Mouse (Mus musculus) ZHBTc4 (cell line): Measurements from ENCODE around the gene Slc43a2.
"Not testable (repeated sequence)": the region's sequence is repeated elsewhere in the genome, so short reads cannot be mapped to it uniquely, and the experiment has no call there.

Experiments
- DNase-seq: peaks from one replicate; pipeline ENCODE4 v3.0.0-alpha.2; 2011; ENCODE audit warnings: low read depth, low spot score

Slc43a2 gene

GRCm38 (mm10) chr11:75599802-75600201 lies 68.3 kb downstream of the Slc43a2 start:
- not testable (repeated sequence) for DNase-seq

- DNase-seq = no peak
Observed at GRCm38 (mm10) chr11:75604826-75605225, 73.3 kb downstream of the Slc43a2 start.

GRCm38 (mm10) chr11:75605318-75605717 lies 73.8 kb downstream of the Slc43a2 start:
- DNase-seq = peak; percentile 84

- no peak for DNase-seq
Observed at GRCm38 (mm10) chr11:75608776-75609175, 77.3 kb downstream of the Slc43a2 start.

GRCm38 (mm10) chr11:75610021-75610420 lies 78.5 kb downstream of the Slc43a2 start:
- peak; percentile 52 for DNase-seq

GRCm38 (mm10) chr11:75614769-75615168 lies 83.3 kb downstream of the Slc43a2 start:
- DNase-seq = no peak

GRCm38 (mm10) chr11:75615556-75615955 lies 84.1 kb downstream of the Slc43a2 start:
- no peak for DNase-seq

GRCm38 (mm10) chr11:75619133-75619532 lies 87.6 kb downstream of the Slc43a2 start:
- DNase-seq = peak; percentile 75

- no peak for DNase-seq
Observed at GRCm38 (mm10) chr11:75620136-75620780, 88.8 kb downstream of the Slc43a2 start.

- DNase-seq = peak; percentile 93
Observed at GRCm38 (mm10) chr11:75621426-75621825, 89.9 kb downstream of the Slc43a2 start.

GRCm38 (mm10) chr11:75622588-75623329 lies 91.3 kb downstream of the Slc43a2 start:
- DNase-seq = peak; percentile 42

- DNase-seq = no peak
Observed at GRCm38 (mm10) chr11:75624102-75624554, 92.6 kb downstream of the Slc43a2 start.

GRCm38 (mm10) chr11:75625820-75626219 lies 94.3 kb downstream of the Slc43a2 start:
- DNase-seq = no peak
